Mouse (Mus musculus): ENCODE results near the gene Ubtd2.

Gene Ubtd2

DNA sequence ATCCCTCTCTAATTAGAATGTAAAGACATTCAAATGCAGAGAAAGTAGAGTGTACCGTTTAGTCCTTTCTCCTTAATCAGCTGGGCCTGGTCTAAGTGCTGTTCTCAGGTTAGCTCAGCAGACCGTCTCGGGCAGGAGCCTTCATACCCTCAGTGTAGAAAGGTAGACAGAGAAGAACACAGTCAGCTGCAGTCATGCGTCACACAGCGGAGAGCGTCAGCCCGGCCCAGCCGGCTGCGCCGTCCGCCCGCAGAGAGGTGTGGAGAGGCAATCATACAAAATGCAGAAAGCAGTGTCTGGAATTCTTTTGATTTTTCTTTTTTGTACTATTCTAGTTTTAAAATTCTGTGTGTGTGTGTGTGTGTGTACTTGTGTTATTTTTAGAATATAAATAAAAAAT lies 90.4 kb downstream of the Ubtd2 start:
- DNase-seq (ENCODE audit: low spot score), result no peak

DNA sequence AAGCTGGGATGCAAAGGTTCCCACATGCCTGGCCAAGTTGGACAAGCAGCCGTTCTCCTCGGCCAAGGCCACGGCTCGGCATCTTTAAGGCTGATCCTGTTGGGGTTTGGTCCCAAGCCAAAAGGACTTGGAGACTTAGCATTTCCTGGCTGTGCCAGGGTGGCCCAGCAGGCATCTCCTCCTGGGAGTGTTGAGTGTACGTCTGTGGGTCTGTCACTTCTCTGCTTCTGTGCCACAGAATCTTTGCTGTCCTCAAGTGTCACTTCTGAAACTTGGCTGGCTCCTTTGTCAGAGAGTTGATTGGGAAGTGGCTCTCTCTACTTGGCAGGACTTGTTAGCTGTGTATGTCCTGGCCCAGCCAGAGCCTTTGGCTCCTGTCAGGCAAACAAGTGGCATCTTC lies 91.3 kb downstream of the Ubtd2 start:
- no peak for DNase-seq (ENCODE audit: low spot score)

DNA sequence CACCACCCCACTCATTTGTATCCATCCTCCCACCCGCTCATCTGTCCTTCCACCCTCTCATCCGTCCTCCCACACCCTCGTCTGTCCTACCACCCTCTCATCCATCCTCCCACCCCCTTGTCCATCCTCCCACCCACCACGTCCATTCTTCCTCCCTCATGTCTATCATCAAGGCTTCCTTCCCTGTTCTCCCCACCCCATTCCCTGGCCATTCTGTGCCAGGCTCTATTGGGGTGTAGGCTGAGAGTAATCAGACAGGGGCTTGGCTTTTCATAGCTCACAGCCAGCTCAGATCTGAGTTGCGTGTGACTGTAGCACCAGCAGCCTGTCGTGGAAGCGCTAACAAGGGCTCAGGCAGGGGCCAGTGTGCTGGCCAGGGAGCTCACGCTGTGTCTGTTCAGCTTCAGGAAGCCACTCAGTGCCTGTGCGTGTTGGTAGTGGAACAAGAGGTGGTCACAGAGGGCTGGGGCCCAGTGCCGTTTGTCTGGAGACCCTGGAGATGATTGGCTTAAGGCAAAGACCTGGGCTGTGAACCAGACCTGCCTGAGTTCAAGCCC lies 92.3 kb downstream of the Ubtd2 start:
- DNase-seq (ENCODE audit: low spot score), result no peak

DNA sequence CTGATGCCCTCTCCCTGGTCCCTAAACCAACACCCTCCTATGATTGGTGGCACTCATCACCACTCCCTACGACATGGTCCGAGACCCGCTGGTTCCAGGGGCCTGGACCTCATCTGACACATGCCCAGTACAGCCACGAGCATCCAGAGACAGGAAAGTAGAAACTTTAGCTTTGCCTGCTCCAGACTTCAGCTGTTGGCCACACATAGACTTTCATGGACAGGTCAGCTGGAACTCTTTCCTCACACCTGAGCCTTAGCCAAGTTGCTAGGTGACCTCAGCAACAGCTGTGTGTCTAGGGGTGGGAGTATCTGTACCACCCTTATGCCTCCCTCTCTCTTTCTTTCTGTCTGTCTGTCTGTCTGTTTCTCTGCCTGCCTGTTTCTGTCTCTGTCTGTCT lies 93.1 kb downstream of the Ubtd2 start:
- no peak for DNase-seq (ENCODE audit: low spot score)

DNA sequence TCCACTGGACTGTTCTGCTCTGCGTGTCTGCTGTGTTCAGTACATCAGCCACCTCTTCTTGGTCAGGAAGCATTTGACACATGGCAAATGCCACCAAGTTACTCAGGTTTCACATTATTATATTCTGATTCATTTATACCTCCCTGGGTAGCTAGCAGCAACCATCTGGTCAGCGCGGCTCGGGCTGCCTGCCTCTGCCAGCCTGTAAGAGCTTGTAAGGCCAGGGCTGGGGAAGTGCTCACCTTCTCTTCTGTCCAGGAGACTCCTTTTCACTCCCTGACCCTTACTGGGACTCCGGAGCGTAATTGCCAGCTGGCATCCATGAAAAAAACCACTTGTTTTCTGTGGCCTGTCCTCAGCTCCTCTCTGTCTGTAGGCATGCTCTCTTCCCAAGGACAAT lies 94.1 kb downstream of the Ubtd2 start:
- DNase-seq (ENCODE audit: low spot score), result no peak

DNA sequence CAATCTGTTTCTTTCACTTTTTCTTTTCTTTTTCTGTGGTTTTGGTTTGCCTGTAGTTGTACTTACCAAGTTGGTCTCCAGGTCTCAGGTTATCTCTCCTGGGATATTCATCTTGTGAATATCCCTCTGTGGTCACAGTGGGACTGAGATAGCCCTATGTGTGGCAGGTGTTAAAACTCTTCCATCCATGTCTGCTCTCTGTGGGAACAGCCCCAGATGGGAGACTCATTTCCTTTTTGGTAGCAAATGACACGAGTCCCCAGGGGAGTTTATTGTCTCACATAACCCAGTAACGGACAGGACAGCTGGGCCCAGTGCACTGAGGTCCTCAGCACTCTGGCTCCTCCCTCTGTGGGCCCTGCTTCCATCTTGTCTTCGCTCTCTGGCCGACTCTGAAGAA lies 94.9 kb downstream of the Ubtd2 start:
- DNase-seq (ENCODE audit: low spot score), result no peak

DNA sequence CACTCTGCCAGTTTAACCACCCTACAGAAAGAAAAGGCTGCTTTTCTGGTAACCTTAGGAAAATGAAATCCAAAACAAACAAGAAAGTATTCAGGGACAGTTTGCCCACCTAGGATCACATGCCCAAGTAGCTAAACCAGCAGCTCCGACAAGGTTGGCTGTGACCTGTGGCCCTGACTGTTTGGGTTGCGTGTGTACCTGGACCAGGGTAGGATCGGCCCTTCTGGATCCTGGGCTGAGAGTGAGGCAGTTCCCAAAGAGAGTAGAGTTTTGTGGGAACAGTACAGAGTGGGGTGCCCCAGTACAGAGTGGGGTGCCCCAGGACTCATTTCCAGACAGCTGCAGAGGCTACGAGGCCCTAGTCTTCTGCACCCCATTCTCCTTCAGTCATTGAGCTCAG lies 95.9 kb downstream of the Ubtd2 start:
- DNase-seq (ENCODE audit: low spot score), result no peak

DNA sequence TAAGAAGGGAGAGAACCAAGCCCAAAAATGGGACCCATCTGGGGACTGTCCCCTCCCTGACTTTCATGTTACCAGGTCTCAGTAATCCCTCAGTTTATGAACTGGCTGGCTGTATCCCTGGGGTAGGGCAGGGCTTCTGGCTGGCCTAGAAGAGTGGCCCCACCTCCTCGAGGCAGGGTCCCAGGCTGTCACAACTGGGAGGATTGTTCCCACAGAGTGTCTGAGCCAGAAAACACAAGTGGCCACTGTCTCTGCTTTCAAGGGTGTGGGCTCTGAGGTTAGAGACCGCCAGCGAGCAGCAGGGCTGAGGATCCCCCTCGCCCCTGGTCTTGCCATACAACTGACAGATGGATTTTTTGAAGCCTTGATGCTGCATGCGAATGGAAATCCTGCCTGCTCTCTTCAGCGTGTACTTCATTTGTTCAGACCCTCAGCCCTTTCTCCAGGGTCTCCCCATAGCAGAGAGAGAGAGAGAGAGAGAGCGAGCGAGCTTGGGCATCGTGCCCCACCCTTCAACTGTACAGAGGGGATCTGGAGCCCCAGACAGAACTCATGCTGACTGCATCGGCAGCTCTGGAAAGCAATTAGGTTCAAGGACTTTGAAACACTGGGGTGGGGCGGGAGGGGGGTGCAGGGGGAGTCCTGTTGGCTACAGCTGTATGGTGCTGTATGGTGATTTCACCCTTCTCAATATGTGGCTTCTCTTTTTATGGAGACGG lies 96.6 kb downstream of the Ubtd2 start:
- DNase-seq (ENCODE audit: low spot score), result no peak

DNA sequence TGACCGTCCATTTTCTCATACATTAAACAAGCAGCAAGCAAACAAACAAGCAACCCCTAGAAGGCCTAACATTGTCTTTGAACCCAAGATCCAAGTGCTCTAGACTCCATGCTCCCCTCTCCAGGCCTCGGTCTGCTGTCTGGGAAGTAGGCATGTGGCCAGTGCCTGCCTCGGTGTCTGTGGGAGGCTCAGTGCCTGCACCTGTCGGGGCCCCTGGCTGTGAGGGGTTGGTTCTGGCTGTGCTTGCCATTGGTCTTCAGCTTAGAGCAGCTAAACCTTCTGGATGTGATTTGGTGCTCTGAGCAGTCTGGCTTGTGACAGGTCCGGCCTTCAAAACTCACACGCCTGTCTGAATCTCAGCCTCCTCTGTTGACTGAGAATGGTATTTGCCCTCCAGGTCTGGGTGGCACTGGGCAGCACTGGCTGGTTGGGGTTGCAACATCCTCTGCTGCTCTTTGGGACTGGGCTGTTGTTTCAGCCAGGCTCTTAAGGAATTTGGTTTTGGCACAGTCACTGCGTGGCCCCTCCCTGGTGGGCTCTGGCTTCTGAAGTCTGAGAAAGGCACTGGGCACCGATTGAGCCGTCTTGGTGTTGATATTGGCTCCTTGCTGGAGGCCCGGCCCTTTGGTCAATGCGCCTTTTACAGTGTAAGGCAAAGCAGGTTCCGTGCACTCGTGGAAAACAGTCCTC lies 97.4 kb downstream of the Ubtd2 start:
- no peak for DNase-seq (ENCODE audit: low spot score)

DNA sequence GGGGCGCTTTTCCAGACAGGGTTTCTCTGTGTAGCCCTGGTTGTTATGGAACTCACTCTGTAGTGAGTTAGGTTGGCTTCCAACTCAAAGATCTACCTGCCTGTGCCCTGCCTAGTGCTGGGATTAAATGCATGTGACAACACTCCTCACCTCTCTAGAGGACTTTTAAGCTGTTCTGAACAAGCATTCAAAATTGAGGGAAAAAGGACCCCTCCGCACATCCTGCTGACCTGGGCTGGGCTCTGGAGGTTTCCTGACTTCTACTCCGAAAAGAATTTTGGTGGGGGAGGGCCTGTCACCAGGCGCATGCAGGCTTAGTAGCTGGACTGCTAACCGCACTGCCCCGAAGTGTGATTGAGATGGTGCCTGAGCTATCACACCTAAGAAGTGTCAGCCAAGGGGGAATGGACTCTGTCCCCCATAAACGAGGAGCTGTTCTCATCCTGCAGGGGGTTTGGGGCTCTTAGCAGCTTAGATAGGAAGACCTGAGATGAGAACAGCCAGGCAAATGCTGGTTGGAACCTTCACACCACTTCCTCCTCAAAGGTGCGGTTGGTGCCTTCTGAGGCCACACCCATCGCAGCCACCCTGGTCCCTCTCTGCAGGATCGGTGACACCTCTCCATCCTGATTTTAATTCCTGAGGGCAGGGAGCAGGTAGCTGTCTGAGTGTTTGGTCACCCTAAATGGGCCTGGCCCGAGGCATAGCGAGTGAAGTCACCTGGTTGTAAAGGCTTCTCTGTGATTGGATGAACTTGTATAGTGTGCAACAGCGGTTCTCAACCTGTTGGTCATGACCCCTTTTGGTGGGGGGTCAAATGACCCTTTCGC lies 98.4 kb downstream of the Ubtd2 start:
- DNase-seq (ENCODE audit: low spot score), result no peak

DNA sequence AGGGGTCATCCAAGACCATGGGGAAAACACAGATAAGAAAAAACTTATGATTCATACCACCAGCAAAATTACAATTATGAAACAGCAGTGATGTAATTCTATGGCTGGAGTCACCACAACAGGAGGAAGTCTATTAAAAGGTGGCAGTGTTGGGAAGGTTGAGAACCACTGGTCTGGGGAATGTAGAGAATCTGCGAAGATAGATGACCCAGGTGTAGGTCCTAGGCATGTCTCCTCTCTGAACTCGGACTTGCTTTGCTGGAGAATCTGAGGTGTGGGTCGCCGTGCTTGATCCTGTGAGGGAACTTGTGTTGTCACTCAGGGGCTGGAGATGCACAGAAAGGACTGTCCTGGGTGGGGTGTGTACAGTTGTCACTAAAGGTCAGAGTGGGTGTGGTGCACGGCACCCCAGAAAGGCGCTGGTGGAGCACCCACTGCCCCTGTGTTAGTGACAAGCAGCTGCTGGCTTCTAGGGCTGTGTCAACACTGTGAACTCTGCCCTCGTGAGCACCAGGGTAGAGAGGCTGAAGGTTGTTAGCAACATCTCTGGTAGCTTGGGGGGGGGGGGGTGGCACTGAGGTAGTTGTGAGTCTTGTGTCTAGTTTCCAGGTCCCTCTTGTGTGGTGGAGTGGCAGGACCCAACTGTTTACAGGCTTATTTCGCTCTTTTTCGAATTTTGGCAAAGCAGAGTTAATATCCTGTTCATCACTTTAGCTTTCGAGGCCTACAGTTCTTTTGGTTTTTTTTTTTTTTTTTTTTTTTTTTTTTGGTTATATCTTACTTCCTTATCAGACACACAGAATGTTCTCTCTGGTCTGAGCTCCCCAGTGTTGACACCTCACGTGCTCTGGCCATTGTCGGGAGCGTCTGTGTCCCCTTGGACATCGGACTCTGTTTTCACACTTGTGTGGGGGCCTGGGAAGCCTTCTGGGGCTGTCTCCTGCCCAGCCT lies 99.2 kb downstream of the Ubtd2 start:
- DNase-seq (ENCODE audit: low spot score), result no peak

DNA sequence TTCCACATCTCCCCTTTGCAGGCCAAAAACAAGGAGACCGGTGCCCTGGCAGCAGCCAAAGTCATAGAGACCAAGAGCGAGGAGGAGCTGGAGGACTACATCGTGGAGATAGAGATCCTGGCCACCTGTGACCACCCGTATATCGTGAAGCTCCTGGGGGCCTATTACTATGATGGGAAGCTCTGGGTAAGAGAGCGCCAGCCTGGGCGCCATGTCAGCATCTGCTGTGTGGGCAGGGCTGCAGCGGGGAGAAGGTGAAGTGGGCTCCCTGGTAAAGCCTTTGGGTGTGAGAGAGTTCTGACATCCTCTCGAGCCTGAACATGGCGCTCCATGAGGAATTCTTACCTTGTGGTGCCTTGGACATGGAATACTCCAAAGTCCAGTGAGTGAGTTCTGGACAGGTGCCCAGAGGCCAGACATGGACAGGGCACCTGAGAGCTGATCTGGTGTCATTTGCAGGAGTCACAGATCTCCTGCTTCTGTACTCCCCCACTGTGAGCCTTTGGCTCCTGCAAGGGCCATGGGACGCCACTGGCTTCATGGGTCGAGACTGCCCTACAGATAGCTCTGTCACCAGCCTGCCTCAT lies 100.0 kb downstream of the Ubtd2 start:
- no peak for DNase-seq (ENCODE audit: low spot score)

DNA sequence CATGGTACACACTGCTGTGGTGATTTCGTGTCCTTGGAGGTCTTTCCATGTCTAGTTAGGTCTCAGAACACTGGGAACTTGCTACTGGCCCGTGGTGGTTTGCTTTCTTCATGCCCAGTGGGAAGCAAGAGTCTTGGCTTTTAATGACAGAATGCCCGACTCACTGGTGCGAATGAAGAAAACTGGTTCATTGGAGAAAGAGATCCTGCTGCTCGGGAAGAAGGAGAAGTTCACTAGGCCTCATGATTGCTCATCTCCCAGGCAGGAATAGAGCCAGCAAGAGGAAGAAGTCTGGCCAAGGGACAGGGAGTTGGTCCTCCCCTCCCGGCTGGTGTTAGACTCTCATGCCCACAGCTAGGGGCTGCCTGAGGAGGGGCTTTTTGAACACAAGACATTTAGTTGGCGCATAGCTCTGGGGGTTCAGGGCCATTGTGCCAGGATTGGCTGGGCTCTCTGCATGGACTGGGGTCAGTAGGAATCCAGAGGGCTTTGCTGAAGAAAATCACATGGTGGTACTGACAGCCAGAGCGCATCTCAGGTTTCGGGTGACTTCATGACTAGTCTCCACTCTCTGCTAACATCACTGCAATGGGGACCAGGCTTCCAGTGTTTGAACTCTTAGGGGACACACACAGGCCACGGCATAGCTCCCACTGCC lies 101.3 kb downstream of the Ubtd2 start:
- DNase-seq (ENCODE audit: low spot score), result no peak

DNA sequence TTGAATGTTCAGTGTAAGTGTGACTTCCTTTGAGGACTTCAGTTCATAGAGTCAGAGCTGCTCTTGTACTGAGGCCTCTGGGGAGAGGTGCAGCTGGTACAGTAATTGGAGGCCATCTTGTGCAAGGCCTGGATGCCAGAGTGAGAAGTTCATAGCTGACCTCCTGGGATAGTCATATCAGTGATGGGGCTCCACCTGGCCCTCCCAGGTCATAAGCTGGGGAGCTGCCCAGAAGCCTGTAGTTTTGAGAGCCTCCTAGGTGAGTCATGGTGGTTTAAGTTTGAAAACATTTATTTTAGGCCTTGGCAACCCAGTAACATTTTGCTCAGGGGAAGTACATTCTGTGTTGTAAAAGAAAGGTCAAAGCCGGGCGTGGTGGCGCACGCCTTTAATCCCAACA lies 102.9 kb downstream of the Ubtd2 start:
- no peak for DNase-seq (ENCODE audit: low spot score)

DNA sequence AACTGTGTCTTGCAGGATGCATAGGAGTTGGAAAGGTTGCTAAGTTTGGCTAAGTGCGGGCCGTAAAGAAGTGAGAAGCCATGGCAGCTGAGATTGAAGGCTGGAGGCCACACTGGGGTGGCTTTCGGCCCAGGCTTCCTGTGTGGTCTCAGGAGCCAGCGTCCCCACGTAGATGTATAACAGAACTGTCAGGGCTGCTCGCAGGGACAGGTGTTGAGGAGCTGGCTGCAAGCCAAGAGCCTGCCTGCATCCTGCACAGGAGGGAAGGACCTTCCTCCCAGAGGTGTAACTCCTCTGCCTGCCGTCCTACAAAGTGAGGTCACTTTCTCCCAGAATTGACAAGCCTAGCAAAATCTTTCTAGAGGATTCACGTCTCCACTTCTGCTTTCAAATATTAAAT lies 103.5 kb downstream of the Ubtd2 start:
- no peak for DNase-seq (ENCODE audit: low spot score)

DNA sequence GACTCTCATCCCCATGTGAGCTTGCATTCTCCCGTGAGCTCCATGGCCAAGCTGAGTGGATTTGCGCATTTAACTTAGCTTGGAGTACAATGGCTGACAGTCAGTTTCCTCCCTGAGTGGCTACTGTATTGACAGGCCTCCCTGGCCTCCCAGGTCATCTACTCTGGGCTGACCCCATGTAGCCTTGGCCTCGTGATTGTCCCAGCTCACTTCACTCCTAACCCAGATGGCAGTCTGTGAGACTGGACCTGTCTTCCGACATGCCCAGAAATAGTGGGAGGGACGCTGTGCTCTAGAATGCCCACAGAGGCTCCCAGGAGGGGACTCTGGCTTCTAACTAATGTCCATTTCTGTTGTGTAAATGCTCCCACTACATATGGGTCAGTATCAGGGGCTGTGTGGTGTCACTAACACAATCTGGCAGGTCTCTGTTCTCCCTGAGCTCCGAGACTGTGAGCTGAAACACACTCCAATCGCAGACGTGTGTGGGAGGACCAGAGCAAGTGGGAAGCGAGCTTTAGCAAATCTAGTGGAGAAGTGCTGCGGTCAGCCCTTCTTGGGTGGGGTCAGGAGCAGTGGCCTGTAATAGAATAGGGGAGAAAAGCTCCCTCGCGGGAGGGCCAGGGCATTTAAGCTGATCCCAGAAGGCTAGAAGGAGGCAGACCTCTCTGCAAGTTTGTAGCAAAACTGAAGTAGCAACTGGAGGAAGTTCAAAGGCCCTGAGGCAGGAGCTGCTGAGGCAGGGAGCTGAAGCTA lies 105.0 kb downstream of the Ubtd2 start:
- DNase-seq (ENCODE audit: low spot score), result no peak

DNA sequence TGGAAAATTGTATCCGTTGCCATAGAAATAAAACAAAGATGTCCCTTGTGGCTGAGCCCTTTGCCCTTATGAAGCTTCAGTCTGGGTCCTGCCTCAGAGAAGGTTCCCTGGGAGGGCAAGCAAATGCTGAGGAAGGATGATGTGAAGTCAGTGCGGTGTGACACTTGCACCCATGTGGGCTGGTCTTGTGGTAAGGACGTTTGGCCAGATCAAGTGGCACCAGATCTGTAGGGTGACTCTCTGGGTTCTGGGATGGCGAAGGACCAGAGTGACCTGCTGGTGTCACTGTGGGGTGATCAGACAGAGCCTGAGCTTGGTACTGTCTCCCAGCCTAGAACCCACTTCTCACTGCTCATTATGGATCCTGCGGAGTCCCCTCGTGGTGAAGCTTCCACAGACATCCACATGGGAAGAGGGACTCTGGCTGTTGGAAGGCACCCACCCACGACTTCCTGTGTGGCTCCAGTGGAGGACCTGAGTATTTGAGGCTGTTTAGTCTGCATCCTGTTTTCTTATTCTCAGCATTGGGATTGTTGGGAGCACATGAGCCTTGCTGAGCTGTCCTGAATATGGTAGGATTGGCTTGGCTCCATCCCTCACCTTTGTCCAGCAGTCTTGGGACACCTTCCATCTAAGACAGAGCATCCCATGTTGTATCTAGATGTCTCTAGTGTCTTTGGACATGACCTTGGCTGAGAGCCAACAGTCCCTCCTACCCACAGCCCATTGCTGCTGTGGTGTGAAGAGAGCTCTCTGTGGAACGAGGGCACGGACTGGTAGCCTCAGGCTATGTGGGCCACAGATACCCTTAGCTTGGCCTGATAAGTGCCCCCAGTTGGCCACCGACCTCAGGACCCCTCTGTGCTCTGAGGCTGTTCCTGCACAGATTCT lies 106.5 kb downstream of the Ubtd2 start:
- DNase-seq (ENCODE audit: low spot score), result no peak

DNA sequence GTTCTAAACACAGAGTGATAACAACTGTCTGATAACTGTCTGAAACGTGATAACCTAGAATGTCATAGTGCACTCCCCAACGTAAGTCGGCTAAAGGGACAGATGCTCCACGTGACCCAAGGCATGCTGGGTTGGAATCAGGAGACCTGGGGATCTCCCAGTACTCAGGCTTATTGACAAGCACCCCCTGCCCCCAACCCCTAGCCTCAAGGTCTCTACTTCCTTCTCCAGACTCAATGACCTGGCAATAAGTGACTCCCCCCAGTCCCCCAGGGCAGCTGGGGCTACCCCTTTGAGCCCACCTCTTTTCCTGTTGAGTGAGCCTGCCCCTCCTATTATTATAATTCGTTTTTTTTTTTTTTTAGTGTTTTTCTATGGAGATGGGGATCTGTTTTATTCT lies 107.5 kb downstream of the Ubtd2 start:
- DNase-seq (ENCODE audit: low spot score), result no peak

DNA sequence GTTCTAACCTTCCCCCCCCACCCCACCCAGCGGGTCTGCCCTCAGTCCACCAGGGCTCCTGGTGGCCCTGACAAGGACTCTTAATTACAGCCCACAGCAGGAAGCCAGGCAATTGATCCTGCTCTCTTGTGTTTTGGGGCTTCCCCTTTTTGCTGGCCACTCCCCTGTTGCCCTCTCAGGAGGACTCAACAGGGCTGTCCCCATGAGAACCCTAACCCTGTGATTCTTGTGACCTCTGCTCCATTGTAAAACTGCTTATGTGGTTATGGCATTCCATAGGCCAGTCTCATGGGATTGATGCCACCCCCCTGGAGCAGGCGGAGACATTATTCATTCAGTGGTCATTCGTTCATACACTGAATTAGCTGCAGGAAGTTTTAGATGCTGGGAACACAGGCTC lies 108.5 kb downstream of the Ubtd2 start:
- DNase-seq (ENCODE audit: low spot score), result no peak
